Mouse (Mus musculus) liver, embryonic 14.5 days (tissue): ENCODE measurements around the gene Dusp11. TPM values are rescaled to one million over a fixed set of nuclear protein-coding genes. Genes with fewer than 3 reads are reported as not detected.
"Not testable (repeated sequence)": the region's sequence is repeated elsewhere in the genome, so short reads cannot be mapped to it uniquely, and the experiment has no call there.

Source experiments
- ATAC-seq: fragments of 200-750 bp; cut with Nextera tagmentation; 2 replicates; pipeline ENCODE4 v1.8.0; 2017; ENCODE audit warnings: moderate number of reproducible peaks, mild to moderate bottlenecking, moderate library complexity; ENCODE audit not compliant: insufficient read depth
- DNase-seq, 3 experiments: peaks; one replicate each; pipeline ENCODE4 v3.0.0-alpha.2; 2012 to 2013; ENCODE audit warnings: low read depth in 3 of 3, low spot score in 3 of 3
- H3K27ac ChIP-seq: fragments of 300-500 bp; sonication (generic); 2 replicates; pipeline ENCODE4 v1.5.1; 2014; ENCODE audit warnings: moderate library complexity, mild to moderate bottlenecking, control low read depth, inconsistent platforms
- H3K27me3 ChIP-seq: fragments of 300-500 bp; sonication (generic); 2 replicates; pipeline ENCODE4 v1.6.1; 2014; ENCODE audit warnings: mild to moderate bottlenecking, low read length, moderate library complexity; ENCODE audit not compliant: control insufficient read depth, insufficient read depth
- H3K36me3 ChIP-seq: fragments of 300-500 bp; sonication (generic); replicated peaks from 2 replicates; pipeline ENCODE4 v1.6.1; 2014; ENCODE audit warnings: low read depth; ENCODE audit not compliant: control insufficient read depth, insufficient read depth
- H3K4me1 ChIP-seq, 2 experiments: fragments of 200-500 bp in 1 of 2; fragments of 300-500 bp in 1 of 2; sonication (generic) in 1 of 2; replicated peaks; 2 replicates each; pipeline ENCODE4 v1.6.1; 2012 to 2014; ENCODE audit warnings: antibody characterized with exemption in 1 of 2, inconsistent platforms in 1 of 2, low read length in 1 of 2; ENCODE audit not compliant: control insufficient read depth in 2 of 2, insufficient read depth in 2 of 2
- H3K4me2 ChIP-seq: fragments of 300-500 bp; sonication (generic); 2 replicates; pipeline ENCODE4 v1.6.1; 2014; ENCODE audit warnings: low read depth, mild to moderate bottlenecking, control low read depth, moderate library complexity
- H3K4me3 ChIP-seq, 2 experiments: fragments of 200-500 bp in 1 of 2; fragments of 300-500 bp in 1 of 2; sonication (generic) in 1 of 2; 2 replicates each; pipeline ENCODE4 v1.5.1; 2012 to 2014; ENCODE audit warnings: low read depth in 2 of 2, low read length in 2 of 2, mild to moderate bottlenecking in 2 of 2, control low read depth in 1 of 2, inconsistent platforms in 1 of 2, moderate library complexity in 1 of 2; ENCODE audit not compliant: insufficient read depth in 1 of 2
- H3K9ac ChIP-seq: fragments of 300-500 bp; sonication (generic); replicated peaks from 2 replicates; pipeline ENCODE4 v1.6.1; 2014; ENCODE audit warnings: mild to moderate bottlenecking, control low read depth, moderate library complexity
- H3K9me3 ChIP-seq: fragments of 300-500 bp; sonication (generic); 2 replicates; pipeline ENCODE4 v1.6.1; 2016; ENCODE audit warnings: low read length, mixed read lengths; ENCODE audit not compliant: control insufficient read depth
- CTCF ChIP-seq: IDR thresholded peaks from 2 replicates; pipeline ENCODE4 v1.5.1; 2016; ENCODE audit warnings: antibody characterized with exemption, low read depth, control low read depth
- EP300 ChIP-seq: IDR thresholded peaks from 2 replicates; pipeline ENCODE4 v1.6.1; 2016; ENCODE audit warnings: antibody characterized with exemption, low read depth
- WGBS: fragments of 180-500 bp; shearing (Covaris S2); extraction: QIAGEN DNeasy Blood & Tissue Kit; methylation state at CpG from one replicate; pipeline ENCODE4 v1.1.7; 2014; ENCODE audit not compliant: insufficient replicate concordance; 5-methylcytosine and 5-hydroxymethylcytosine counted together
- polyA plus RNA-seq, 2 experiments: library from polyadenylated mRNA; depleted of rRNA in 1 of 2; stranded (reverse) in 1 of 2; unstranded in 1 of 2; fragments of >200 nt; fragmentation: Nextera tagmentation in 1 of 2; extraction: Ambion mirVana in 1 of 2; gene quantifications; 2 replicates each; pipeline versions ENCODE4 v1.2.1 to v1.2.3; 2012 to 2014

The Dusp11 gene
- polyA plus RNA-seq, 2 experiments = 20.3 to 30.4 TPM

GRCm38 (mm10) chr6:85904642-85905061 is 56.8 kb downstream of the Dusp11 start, which contains the start of gene Nat8f4:
Nat8f4 (minus strand) TSS chr6:85904884.
- peak within 1 kb of the TSS; percentile 58 for H3K4me2 ChIP-seq
- not testable (repeated sequence) for H3K9me3 ChIP-seq, H3K27ac ChIP-seq, H3K4me1 ChIP-seq, H3K27me3 ChIP-seq, H3K36me3 ChIP-seq
- H3K9ac ChIP-seq = peak within 1 kb of the TSS; percentile 65
- H3K4me3 ChIP-seq = peak within 1 kb of the TSS; percentile 42 to 78
- 13% methylated on average over 20 of the region's 20 CpGs for WGBS
- DNase-seq = peak in 1 of 3 experiments; percentile 13
- ATAC-seq = peak; percentile 81
- peak; percentile 93 for TF ChIP-seq CTCF

- no peaks in the 10 kb centered on the region for H3K27me3 ChIP-seq
- no peaks in the 10 kb centered on the region; a peak in 1 of 4 replicates for H3K4me1 ChIP-seq
- no peaks in the 10 kb centered on the region for H3K9me3 ChIP-seq
- no peak overlapping the region for H3K4me2 ChIP-seq
- no peaks in the 10 kb centered on the region for H3K36me3 ChIP-seq
- no peak overlapping the region for H3K27ac ChIP-seq
- ATAC-seq (no peak), DNase-seq (no peak)
- no peak overlapping the region for H3K9ac ChIP-seq
- TF ChIP-seq CTCF (no peak), EP300 (no peak)
- H3K4me3 ChIP-seq = no peak overlapping the region
- WGBS = 64% methylated on average over 2 of the region's 2 CpGs
Measured at GRCm38 (mm10) chr6:85902303-85902702, 59.2 kb downstream of the Dusp11 start.

DNA sequence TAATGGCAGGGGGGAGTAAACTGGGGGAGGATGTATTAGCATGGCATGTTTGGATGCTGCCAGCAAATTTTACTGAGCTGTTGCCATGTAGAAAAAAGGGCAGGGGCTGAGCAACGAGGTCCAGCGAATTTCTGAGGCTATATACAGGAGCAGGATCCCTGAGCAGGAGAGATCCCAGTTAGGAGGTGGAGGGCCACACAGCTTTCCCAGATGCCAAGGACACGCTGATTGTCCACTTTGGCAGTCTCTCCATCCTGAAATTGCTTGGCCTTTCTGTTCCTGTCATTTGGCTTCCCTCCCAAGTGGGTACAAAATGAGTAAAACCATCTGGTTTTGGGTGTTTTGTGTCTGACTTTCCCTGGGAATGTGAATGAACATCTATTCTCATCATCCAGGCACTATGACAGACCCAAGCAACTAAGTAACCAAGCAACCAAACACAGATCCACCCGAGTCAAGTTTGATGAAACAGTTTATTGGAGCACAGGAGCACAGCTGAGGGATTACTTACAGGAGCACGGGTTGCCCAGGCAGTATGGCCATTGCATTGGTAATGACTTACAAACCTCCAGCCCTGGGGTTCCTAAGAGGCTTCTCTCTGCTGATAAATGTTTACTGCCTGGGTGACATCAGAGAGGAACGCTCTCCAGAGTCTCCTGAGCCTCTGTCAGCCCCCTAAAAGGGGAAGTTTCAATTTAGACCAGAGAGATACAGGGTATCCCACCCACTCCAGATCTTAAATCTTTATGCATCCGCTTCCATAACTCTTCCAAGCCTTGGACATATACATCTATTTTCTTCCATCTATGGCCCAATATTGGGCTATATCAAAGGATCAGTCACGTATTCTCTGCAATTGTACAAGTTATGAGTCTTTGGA is 62.6 kb downstream of the Dusp11 start:
- H3K27me3 ChIP-seq, H3K4me2 ChIP-seq, H3K9me3 ChIP-seq, DNase-seq, H3K4me3 ChIP-seq, H3K27ac ChIP-seq, H3K9ac ChIP-seq, H3K4me1 ChIP-seq, H3K36me3 ChIP-seq, ATAC-seq: not testable (repeated sequence)
- 58% methylated on average over 7 of the region's 8 CpGs for WGBS

GRCm38 (mm10) chr6:85895061-85895648 is 66.3 kb downstream of the Dusp11 start:
- DNase-seq, H3K4me1 ChIP-seq, H3K27me3 ChIP-seq, H3K36me3 ChIP-seq, H3K27ac ChIP-seq, H3K4me3 ChIP-seq, ATAC-seq, H3K4me2 ChIP-seq, H3K9ac ChIP-seq, H3K9me3 ChIP-seq: not testable (repeated sequence)
- TF ChIP-seq CTCF = peak; percentile 76
- WGBS = 62% methylated on average over 25 of the region's 25 CpGs

Other genes starting within 250 kb of the Dusp11 start
- not detected in 2 replicates for gene Nat8f7, start 248.5 kb downstream of the Dusp11 start, polyA plus RNA-seq (2012; rRNA removed)
- not detected in 2 replicates for gene Nat8f7, start 248.5 kb downstream of the Dusp11 start, polyA plus RNA-seq (2014; fragmentation: Nextera tagmentation; extraction: Ambion mirVana)
- gene Nat8f3, start 195.9 kb downstream of the Dusp11 start, polyA plus RNA-seq (2012; rRNA removed) = not detected in 2 replicates
- not detected in 2 replicates for gene Nat8f3, start 195.9 kb downstream of the Dusp11 start, polyA plus RNA-seq (2014; fragmentation: Nextera tagmentation; extraction: Ambion mirVana)
- not detected in 2 replicates for gene Nat8f6, start 140.7 kb downstream of the Dusp11 start, polyA plus RNA-seq (2012; rRNA removed)
- gene Nat8f6, start 140.7 kb downstream of the Dusp11 start, polyA plus RNA-seq (2014; fragmentation: Nextera tagmentation; extraction: Ambion mirVana) = not detected in 2 replicates
- not detected in 2 replicates for gene Nat8f5, start 140.7 kb downstream of the Dusp11 start, polyA plus RNA-seq (2012; rRNA removed)
- not detected in 2 replicates for gene Nat8f5, start 140.7 kb downstream of the Dusp11 start, polyA plus RNA-seq (2014; fragmentation: Nextera tagmentation; extraction: Ambion mirVana)
- gene Nat8, start 129.6 kb downstream of the Dusp11 start, polyA plus RNA-seq (2012; rRNA removed) = 0.02 TPM in 1 of 2 replicates, not detected in the other
- not detected in 2 replicates for gene Nat8, start 129.6 kb downstream of the Dusp11 start, polyA plus RNA-seq (2014; fragmentation: Nextera tagmentation; extraction: Ambion mirVana)
- not detected in 2 replicates for gene Nat8f2, start 92.5 kb downstream of the Dusp11 start, polyA plus RNA-seq (2012; rRNA removed)
- not detected in 2 replicates for gene Nat8f2, start 92.5 kb downstream of the Dusp11 start, polyA plus RNA-seq (2014; fragmentation: Nextera tagmentation; extraction: Ambion mirVana)
- gene Nat8f4, start 56.8 kb downstream of the Dusp11 start, polyA plus RNA-seq (2012; rRNA removed) = 0.50 and 0.64 TPM in 2 replicates
- 0.81 and 0.87 TPM in 2 replicates for gene Nat8f4, start 56.8 kb downstream of the Dusp11 start, polyA plus RNA-seq (2014; fragmentation: Nextera tagmentation; extraction: Ambion mirVana)
- gene Tprkb, start 49.8 kb downstream of the Dusp11 start, polyA plus RNA-seq (2012; rRNA removed) = 8.5 and 12.7 TPM in 2 replicates
- 13.4 and 14.6 TPM in 2 replicates for gene Tprkb, start 49.8 kb downstream of the Dusp11 start, polyA plus RNA-seq (2014; fragmentation: Nextera tagmentation; extraction: Ambion mirVana)
- gene Nat8f1, start 46.0 kb downstream of the Dusp11 start, polyA plus RNA-seq (2012; rRNA removed) = 4.7 TPM in 2 replicates
- gene Nat8f1, start 46.0 kb downstream of the Dusp11 start, polyA plus RNA-seq (2014; fragmentation: Nextera tagmentation; extraction: Ambion mirVana) = 5.0 and 6.6 TPM in 2 replicates
- not detected in 2 replicates for gene Figla, start 54.5 kb upstream of the Dusp11 start, polyA plus RNA-seq (2012; rRNA removed)
- not detected in 2 replicates for gene Figla, start 54.5 kb upstream of the Dusp11 start, polyA plus RNA-seq (2014; fragmentation: Nextera tagmentation; extraction: Ambion mirVana)
- gene Add2, start 67.0 kb upstream of the Dusp11 start, polyA plus RNA-seq (2012; rRNA removed) = 65.0 and 73.5 TPM in 2 replicates
- gene Add2, start 67.0 kb upstream of the Dusp11 start, polyA plus RNA-seq (2014; fragmentation: Nextera tagmentation; extraction: Ambion mirVana) = 54.9 and 68.6 TPM in 2 replicates
- gene Tgfa, start 233.6 kb upstream of the Dusp11 start, polyA plus RNA-seq (2012; rRNA removed) = 0.96 and 0.99 TPM in 2 replicates
- 1.7 and 2.2 TPM in 2 replicates for gene Tgfa, start 233.6 kb upstream of the Dusp11 start, polyA plus RNA-seq (2014; fragmentation: Nextera tagmentation; extraction: Ambion mirVana)